Mouse (Mus musculus): ENCODE results near the gene Prkca. TPM values are rescaled to one million over a fixed set of nuclear protein-coding genes. Genes with fewer than 3 reads are reported as not detected.

The Prkca gene
- total RNA-seq, 2 experiments from 2014 or later = 211 to 215 TPM

- no peak for DNase-seq (ENCODE audit: extremely low spot score in 1 of 2, low spot score in 1 of 2)
These were observed 75.1 kb downstream of the Prkca start for GRCm38 (mm10) chr11:108268421-108269322.

DNA sequence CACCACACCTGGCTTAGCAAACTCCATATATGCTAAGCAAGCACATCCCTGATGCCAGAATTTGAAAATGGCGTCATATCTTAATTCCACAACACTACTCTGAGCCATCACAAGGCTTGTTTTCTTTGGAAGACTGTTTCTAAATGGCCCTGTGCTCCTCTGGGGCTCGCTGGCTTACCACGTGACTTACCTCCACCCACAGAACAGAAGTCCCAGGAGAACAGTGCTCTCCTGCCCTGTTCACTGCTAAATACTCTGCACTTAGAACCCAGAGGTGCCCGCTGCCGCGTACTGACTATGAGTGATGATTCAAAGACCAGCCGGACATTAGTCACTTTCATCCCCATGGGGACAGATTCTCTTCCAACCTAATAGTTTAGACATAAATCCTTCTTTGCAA is 75.9 kb downstream of the Prkca start:
- no peak for DNase-seq (ENCODE audit: extremely low spot score in 1 of 2, low spot score in 1 of 2)

DNA sequence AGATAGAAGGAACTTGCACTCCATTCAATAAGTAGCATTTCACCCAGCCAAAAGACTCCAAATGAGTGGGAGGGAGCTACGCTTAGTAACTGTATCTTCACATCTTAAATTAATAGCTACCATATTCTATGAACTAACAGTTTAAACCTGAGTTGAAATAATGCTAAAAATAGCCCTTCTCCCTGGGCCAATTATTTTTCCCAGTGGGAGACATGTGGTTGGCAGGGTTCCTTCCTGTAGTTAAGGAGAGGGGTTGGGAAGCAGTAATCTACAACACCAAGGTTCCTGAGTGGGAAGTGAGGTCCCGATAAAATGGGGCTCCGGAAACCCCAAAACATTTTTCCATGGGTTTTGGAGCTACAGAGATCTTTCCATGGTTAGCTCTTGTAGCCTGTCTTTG is 76.7 kb downstream of the Prkca start:
- DNase-seq (ENCODE audit: extremely low spot score in 1 of 2, low spot score in 1 of 2) = no peak

DNA sequence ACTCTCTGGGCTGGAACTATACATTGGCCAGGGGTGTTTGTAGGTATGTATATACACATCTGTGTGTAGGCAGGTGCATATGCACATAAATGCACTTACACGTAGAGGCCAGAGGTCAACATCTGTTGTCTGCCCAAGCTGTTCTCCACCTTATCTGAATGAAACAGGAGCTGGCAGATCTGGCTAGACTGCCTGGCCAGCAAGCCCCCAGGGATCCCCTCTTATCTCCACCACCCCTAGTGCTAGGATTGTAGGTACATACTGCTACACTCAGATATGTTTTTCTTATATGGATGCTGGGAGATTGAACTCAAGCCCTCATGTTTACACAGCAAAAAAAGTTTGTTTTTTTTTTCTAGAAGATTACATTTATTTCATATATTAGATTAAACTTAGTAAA is 79.9 kb downstream of the Prkca start:
- DNase-seq (ENCODE audit: extremely low spot score in 1 of 2, low spot score in 1 of 2) = no peak

- no peak for DNase-seq (ENCODE audit: extremely low spot score in 1 of 2, low spot score in 1 of 2)
These were observed 80.3 kb downstream of the Prkca start for GRCm38 (mm10) chr11:108263406-108263805.

GRCm38 (mm10) chr11:108261751-108262160 is 82.0 kb downstream of the Prkca start:
- no peak for DNase-seq (ENCODE audit: extremely low spot score in 1 of 2, low spot score in 1 of 2)

DNA sequence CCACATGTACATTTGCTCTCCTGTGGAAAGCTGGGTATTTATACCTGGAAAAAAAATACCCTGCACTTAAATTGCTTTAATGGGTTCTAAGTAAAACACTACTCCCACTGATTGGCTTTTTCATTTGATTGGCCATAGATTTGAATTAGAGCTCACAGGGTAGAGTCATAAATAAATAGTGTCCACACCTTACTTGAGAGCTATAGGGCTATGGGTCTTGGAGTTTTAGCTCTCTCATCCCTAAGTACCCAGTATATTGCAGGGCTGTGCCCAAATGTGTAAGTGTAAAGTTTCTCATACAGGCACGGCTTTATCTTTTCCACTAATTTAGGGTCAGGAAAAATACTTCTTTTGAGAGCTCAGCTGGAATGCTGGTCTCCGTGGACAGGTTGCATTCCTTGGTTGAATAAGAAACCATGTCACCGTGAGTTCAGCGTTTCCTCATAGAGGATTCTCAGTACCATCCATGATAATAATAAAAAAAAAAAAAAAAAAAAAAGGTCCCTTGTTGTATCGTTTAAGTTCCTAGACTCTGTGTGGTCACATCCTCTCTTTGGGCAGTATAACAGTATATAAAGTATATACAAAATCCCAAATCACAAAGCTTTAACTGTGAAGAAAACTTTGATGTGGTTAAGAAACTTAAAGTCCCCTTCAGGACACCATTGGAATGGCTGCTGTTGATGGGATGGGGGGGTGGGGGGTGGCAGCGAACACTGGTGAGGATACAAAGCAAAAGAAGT is 82.8 kb downstream of the Prkca start:
- no peak for DNase-seq (ENCODE audit: extremely low spot score in 1 of 2, low spot score in 1 of 2)

DNA sequence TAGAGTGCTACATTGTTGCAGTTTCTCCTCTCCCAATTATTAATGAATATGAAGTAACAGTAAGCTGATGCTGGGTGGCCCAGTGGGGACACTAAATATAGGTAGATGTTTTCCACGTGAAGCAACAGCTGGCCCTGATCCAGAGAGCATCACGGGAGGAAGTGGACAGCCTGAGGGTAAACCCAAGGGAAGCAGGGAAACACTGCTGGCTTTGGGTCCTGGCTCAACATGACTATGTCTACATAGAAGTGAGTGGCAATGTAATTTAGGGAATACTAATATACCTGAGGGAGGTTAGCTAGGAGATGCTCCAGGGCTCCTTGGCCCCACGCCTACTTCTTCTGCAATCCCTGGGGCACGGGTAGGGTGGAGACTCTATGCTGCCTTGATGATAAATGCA is 84.3 kb downstream of the Prkca start:
- no peak for DNase-seq (ENCODE audit: extremely low spot score in 1 of 2, low spot score in 1 of 2)

GRCm38 (mm10) chr11:108258811-108259266 is 84.9 kb downstream of the Prkca start:
- DNase-seq (ENCODE audit: extremely low spot score in 1 of 2, low spot score in 1 of 2) = no peak

DNA sequence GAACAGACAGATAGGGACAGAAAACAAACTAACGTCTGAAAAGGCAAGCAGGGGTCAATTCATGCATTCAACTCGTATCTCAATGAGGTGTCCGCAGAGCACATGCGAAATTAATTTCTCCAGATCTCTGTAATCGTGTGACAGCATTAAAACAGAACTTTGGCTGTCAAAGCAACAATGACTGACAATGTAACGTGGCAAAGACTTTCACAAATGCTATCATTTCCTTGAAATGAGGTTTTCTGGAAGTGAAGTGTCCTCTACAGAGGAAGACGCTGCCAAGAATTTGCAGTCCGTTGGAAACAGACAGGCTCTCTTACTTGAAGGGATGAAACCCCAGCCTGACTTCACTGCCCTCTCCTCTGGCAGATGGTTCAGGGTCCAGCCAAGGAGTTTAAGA is 85.8 kb downstream of the Prkca start:
- DNase-seq (ENCODE audit: extremely low spot score in 1 of 2, low spot score in 1 of 2) = no peak

DNA sequence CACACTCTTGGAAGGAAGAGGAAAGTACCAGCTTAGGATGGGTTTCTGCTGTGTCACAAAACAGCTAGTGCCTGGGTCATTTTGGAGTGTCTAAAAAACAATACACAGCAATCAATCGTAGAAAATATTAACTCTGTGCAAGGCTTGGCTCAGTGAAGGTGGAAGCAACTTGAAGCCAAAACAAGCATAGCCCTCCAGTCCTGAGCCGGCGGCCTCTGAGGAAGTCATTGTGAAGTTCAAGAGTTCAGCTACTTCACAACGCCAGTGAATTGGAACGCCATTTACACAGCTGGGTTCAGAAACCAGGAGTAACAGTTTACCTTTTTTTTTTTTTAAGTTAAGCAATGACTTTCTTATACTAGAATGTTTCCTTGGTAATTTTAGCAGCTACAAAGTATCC is 89.0 kb downstream of the Prkca start:
- DNase-seq (ENCODE audit: extremely low spot score in 1 of 2, low spot score in 1 of 2) = no peak

DNA sequence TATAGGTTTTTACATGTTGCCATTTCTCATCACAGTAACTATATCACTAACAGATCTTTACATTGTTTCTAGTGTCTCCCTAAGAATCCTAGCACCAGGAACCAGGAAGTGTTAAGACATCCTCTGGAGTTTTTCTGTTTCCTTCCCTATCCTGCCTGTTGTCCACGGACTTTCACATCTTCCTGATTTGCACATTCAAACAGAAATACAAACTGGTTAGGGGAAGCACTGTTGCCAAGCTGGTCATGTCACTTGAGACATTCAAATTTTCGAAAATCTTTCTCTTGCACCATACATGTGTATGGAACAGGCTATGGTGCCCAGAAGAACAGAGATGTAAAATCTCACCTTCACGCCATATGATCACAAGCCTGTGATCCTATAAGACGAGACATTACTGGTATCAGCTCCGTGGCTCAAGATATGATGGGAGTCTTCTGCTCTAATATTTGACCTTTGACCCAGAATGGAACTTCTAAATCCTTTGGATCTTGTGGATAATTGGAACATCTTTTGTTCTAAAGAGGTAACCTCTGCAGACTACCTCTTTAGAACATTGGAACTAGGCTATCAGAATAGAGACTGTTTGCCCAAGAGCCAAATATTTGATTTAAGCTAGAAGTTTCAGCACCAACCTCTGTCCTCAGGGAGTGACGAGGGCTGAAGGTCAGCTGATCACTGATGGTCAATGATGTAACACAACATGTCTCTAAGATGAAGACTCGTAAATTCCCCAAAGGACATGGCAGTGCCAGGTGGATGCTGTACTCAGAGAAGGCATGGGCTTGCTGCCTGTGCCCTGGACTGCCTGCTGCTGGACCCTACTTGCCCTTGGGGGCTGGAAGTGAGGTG is 91.6 kb downstream of the Prkca start:
- DNase-seq (ENCODE audit: extremely low spot score in 1 of 2, low spot score in 1 of 2) = no peak

DNA sequence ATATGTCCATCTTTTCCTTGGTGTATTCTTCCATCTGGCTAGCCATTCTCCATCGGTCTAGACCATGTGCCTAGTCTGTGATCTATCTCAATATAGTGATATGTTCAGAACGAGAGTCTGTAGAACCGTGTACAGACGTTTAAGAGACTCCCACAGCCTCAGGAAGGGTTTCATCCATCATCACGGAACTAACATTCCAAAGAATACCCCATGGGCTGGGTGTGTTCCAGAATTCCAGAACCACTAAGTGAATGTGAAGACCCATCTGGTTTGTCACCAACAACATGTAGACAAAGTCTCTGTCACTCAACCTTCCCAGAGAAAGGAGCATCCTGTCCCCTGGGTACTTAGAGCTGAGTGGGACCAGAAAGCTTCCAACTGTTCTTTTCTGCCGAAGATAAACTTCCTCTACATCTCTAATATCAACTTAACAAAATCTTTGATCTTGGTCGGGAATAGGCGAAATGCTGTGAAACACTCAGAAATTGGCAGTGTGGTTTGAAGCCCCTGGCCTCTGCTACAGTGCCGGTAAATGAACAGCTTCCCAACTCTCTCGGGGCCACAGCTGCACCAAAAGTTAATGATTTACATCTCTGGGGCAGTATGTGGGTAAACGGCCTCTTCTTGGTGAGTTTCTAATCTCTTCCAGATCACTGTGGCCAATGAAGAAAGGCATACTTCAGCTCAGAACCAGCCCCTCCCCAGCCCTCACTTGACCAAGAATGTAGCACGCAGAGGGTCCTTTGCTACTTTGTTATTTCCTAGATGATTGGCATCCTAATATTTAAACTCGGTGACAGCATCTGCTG is 92.7 kb downstream of the Prkca start:
- no peak for DNase-seq (ENCODE audit: extremely low spot score in 1 of 2, low spot score in 1 of 2)

- DNase-seq (ENCODE audit: extremely low spot score in 1 of 2, low spot score in 1 of 2) = no peak
These were observed 93.5 kb downstream of the Prkca start for GRCm38 (mm10) chr11:108250146-108250635.

DNA sequence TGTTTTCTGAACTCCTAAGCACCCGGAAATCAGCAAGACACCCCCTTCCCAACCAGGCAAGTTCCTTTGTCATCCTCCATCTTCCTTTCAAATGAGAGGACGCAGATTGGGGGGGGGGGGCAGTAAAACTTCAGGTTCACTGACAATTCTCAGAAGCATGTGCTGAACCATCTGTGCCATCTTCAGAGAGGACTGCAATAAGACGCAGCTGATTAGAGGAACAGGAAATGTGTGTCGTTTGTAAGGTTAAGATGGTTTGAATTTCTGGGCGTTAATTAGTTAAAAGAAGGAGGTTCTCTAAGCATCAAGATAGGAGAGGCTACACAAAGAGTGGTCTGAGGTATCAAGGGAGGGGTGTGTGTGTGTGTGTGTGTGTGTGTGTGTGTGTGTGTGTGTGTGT is 94.2 kb downstream of the Prkca start:
- DNase-seq (ENCODE audit: extremely low spot score in 1 of 2, low spot score in 1 of 2) = no peak

- no peak for DNase-seq (ENCODE audit: extremely low spot score in 1 of 2, low spot score in 1 of 2)
These were observed 94.7 kb downstream of the Prkca start for GRCm38 (mm10) chr11:108249047-108249403.

DNA sequence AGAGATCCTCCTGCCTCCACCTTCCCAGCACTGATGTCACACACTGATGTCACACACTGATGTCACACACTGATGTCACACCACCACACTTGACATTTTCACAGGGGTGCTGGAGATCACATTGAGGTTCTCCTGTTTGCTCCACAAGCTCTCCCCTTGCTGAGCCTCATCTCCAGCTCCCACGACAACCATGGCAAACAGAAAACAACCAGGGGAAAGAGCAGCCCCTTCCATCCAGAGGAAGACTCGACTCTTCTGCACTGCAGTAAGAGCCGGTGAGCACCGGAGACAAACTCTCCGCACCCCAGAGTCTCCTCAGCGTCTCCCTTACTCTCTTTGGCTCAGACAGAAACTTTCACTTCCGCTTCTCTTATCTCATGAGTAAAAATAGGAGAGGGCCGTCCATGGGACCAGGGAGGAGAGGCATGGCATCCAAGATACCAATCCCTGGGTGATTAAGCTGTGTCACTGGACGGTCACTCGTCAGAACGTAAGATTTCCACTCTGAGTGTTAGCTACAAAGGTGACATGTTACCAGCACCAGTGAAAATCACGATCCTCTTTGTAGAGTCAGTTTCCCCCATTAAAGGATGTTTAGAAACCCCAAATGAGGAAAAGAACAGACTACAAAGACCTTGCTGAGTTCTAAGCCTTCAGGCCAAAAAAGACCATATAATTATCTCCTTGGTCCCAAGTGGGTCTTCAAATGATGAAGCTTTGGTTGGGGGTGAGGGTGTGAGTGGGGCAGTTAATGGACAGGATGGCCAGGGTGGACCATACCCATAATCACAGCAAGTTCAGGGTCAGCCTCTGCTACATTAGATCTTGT is 95.3 kb downstream of the Prkca start:
- DNase-seq (ENCODE audit: extremely low spot score in 1 of 2, low spot score in 1 of 2) = no peak

DNA sequence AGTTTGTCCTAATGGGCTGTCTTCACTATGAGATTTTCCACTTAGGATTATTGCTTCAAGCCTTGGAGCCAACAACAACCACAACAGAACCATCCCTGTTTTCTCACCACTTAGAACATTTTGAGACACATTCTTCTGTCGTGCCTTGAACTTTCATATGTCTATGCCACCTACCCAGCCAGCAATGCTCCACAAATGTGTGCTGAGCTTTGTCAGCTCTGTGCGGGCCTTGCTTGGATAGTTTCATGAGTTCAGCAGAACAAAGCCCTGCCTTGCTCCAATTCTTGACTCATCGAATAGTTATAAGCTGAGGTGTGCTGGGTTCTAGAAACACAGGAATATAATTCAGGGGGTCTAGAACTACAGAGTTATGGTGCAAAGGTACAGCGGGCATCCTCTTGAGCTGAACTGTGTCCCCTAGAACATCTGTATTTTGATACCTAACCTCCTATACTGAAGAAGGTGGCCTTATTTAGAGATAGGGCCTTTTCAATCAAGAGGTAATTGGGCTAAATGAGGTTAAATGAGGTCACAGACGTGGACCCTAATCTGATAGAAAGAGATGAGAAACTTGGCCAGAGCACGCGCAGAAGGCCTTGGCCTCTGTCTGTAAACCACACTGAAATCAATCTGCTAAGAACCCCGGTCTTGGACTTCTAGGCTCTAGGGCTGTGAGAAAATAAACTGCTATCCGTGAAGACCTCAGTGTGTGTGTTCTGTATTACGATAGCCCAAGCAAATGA is 96.4 kb downstream of the Prkca start:
- DNase-seq (ENCODE audit: extremely low spot score in 1 of 2, low spot score in 1 of 2) = no peak

Measured in layer of hippocampus, postnatal 25 days (tissue).